Mouse (Mus musculus): ENCODE measurements around the gene Ap2b1. TPM values are rescaled to one million over a fixed set of nuclear protein-coding genes. Genes with fewer than 3 reads are reported as not detected.
A peak's percentile ranks its signal among the peaks of the same experiment; 100 is the strongest.

Ap2b1 gene
- polyA plus RNA-seq, 1 experiment from 2014 or later, result 135 TPM

DNA sequence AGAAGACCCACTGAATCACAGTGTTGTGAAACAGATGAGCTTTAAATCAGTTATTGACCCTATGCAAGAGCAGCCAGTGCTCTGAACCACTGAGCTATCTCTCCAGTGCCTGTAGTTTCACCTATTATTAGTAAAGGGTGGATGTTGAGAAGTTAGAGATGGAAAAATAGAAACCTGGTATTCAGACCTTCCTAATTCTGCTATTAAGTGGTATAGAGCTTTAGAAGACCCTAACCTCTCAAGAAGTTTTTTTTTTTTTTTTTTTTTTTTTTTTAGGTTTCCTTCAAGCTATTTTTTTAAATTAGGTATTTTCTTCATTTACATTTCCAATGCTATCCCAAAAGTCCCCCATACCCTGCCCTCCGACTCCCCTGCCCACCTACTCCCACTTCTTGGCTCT lies 5.6 kb upstream of the Ap2b1 start:
- H3K36me3 ChIP-seq (ENCODE audit: control insufficient read depth, insufficient read depth, low read length), result no peaks in the 10 kb centered on the region; the same call in 1 of the 2 replicates
- H3K4me2 ChIP-seq (ENCODE audit: low read length), result peak overlapping the region; percentile 82
- no peak overlapping the region for H3K9ac ChIP-seq (ENCODE audit: low read depth, low read length)
- H3K9me3 ChIP-seq (replicated peaks; ENCODE audit: control insufficient read depth, low read length, poor library complexity, severe bottlenecking), result no peaks in the 10 kb centered on the region
- peak overlapping the region; percentile 17; the same call in 1 of the 2 replicates for H3K4me3 ChIP-seq (ENCODE audit: low read depth, low read length)
- H3K27me3 ChIP-seq (ENCODE audit: control insufficient read depth, insufficient read depth, low read depth, low read length), result no peaks in the 10 kb centered on the region
- H3K4me1 ChIP-seq (ENCODE audit: control insufficient read depth, insufficient read depth, low read length), result peaks cover 43% of the 10 kb centered on the region
- WGBS, result 90% methylated on average over 1 of the region's 1 CpGs
- ATAC-seq, result no peak
- H3K27ac ChIP-seq (ENCODE audit: low read length), result no peak overlapping the region

DNA sequence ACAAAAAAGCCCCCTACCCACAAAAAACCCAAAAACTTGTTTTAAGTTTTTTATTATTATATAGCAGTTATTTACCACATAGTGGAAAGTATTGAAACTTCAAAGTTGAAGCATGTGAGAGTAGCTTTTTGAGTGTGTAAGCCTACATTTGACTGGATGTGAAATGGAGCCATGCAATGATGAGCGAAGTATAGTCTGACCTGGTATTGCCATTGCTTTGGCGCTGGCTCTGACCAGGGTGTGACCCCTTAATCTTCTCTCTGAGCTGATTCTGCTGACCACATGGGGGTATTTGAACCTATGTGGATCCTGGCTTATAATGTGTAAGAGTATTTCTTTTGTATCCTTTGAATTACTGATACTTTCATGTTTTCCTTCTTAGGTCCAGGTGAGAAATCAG lies 4.7 kb upstream of the Ap2b1 start:
- Histone ChIP-seq H3K36me3 (ENCODE audit: control insufficient read depth, insufficient read depth, low read length) (no peaks in the 10 kb centered on the region; the same call in 1 of the 2 replicates), H3K9me3 (replicated peaks; ENCODE audit: control insufficient read depth, low read length, poor library complexity, severe bottlenecking) (no peaks in the 10 kb centered on the region), H3K4me2 (ENCODE audit: low read length) (no peak overlapping the region), H3K4me1 (ENCODE audit: control insufficient read depth, insufficient read depth, low read length) (peaks cover 44% of the 10 kb centered on the region), H3K27me3 (ENCODE audit: control insufficient read depth, insufficient read depth, low read depth, low read length) (no peaks in the 10 kb centered on the region), H3K9ac (ENCODE audit: low read depth, low read length) (no peak overlapping the region), H3K27ac (ENCODE audit: low read length) (no peak overlapping the region), H3K4me3 (ENCODE audit: low read depth, low read length) (no peak overlapping the region)
- no peak for ATAC-seq
- WGBS, result 82% methylated on average over 2 of the region's 2 CpGs

DNA sequence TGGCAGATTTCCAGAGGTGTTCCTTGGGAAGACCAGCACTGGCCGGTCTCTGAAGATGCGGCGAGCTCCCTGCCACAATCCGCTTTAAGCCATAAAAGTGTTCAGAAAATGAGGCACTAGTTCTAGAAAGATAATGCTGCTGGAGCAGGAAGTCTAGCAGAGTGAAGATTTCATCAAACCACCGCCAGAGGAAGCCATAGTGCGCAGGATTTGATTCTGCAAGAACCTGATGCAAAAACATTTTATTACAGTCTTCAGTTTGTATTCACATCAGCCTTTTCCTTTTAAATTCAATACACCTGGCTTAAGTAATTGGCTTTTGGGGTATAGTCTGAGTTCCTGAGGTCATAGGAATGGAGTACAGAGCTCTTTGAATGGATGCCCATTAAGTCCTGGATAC lies 1.0 kb upstream of the Ap2b1 start:
- peak overlapping the region; percentile 96 for H3K9ac ChIP-seq (ENCODE audit: low read depth, low read length)
- H3K4me2 ChIP-seq (ENCODE audit: low read length), result peak overlapping the region; percentile 87
- H3K27ac ChIP-seq (ENCODE audit: low read length), result peak overlapping the region; percentile 92
- H3K4me3 ChIP-seq (ENCODE audit: low read depth, low read length), result peak overlapping the region; percentile 81
- H3K9me3 ChIP-seq (replicated peaks; ENCODE audit: control insufficient read depth, low read length, poor library complexity, severe bottlenecking), result no peaks in the 10 kb centered on the region
- H3K4me1 ChIP-seq (ENCODE audit: control insufficient read depth, insufficient read depth, low read length), result peaks cover 41% of the 10 kb centered on the region
- ATAC-seq, result no peak
- H3K36me3 ChIP-seq (ENCODE audit: control insufficient read depth, insufficient read depth, low read length), result no peaks in the 10 kb centered on the region; the same call in 1 of the 2 replicates
- no peaks in the 10 kb centered on the region for H3K27me3 ChIP-seq (ENCODE audit: control insufficient read depth, insufficient read depth, low read depth, low read length)
- WGBS, result 79% methylated on average over 6 of the region's 6 CpGs

DNA sequence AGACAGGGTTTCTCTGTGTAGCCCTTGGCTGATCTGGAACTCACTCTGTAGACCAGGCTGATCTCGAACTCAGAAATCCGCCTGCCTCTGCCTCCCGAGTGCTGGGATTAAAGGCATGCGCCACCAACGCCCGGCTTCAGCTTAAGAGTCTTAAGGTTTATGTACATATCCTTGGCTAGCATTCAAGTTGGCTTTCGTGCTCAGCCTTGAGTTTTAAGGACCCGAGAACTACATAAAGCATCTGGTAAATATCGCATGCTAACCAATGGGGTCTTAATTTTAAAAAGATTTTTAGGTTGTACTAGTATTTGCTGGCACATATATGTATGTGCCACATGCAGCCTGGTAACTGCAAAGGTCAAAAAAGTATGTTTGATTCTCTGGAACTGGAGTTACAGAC lies 900 bp downstream of the Ap2b1 start:
- peaks cover 42% of the 10 kb centered on the region for H3K4me1 ChIP-seq (ENCODE audit: control insufficient read depth, insufficient read depth, low read length)
- no peak overlapping the region for H3K4me2 ChIP-seq (ENCODE audit: low read length)
- H3K4me3 ChIP-seq (ENCODE audit: low read depth, low read length), result no peak overlapping the region
- ATAC-seq, result no peak
- H3K36me3 ChIP-seq (ENCODE audit: control insufficient read depth, insufficient read depth, low read length), result no peaks in the 10 kb centered on the region; the same call in 1 of the 2 replicates
- H3K27me3 ChIP-seq (ENCODE audit: control insufficient read depth, insufficient read depth, low read depth, low read length), result no peaks in the 10 kb centered on the region
- H3K9me3 ChIP-seq (replicated peaks; ENCODE audit: control insufficient read depth, low read length, poor library complexity, severe bottlenecking), result no peaks in the 10 kb centered on the region
- no peak overlapping the region for H3K9ac ChIP-seq (ENCODE audit: low read depth, low read length)
- H3K27ac ChIP-seq (ENCODE audit: low read length), result no peak overlapping the region
- 95% methylated on average over 9 of the region's 9 CpGs for WGBS

DNA sequence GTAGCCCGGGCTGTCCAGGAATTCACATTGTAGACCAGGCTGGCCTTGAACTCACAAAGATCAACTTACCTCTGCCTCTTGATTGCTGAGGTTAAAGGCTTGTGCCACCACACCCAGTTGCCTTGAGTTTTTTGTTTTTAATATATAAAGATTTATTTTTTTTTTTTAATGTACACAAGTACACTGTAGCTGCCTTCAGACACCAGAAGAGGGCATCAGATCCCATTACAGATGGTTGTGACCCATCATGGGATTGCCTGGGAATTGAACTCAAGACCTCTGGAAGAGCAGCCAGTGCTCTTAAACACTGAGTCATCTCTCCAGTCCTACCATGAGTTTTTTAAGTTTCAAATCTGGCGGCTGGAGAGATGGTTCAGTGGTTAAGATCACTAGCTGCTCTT lies 2.6 kb downstream of the Ap2b1 start:
- H3K4me2 ChIP-seq (ENCODE audit: low read length), result no peak overlapping the region

DNA sequence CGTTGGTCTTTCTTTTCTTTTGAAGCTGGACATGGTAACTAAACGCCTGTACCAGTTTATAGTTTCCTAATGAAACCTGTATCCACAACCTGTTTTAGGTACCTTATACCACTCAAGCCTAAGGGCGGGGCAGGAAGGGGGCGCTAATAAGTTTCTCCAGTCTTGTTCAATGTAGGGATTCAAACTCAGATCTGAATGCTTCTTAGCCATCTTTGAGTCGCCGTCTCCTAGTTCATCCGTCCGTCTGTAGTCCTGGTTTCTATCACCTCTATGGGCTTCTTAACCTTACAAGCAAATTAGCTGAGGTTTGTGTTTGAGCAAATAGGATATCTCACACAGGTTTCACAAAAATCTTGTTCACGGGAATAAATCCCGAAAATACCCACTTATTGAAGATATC lies 3.3 kb downstream of the Ap2b1 start:
- Histone ChIP-seq H3K4me2 (ENCODE audit: low read length) (peak overlapping the region; percentile 65), H3K4me3 (ENCODE audit: low read depth, low read length) (peak overlapping the region; percentile 55), H3K27me3 (ENCODE audit: control insufficient read depth, insufficient read depth, low read depth, low read length) (no peaks in the 10 kb centered on the region), H3K4me1 (ENCODE audit: control insufficient read depth, insufficient read depth, low read length) (peaks cover 44% of the 10 kb centered on the region), H3K36me3 (ENCODE audit: control insufficient read depth, insufficient read depth, low read length) (no peaks in the 10 kb centered on the region), H3K27ac (ENCODE audit: low read length) (peak overlapping the region; percentile 94), H3K9me3 (replicated peaks; ENCODE audit: control insufficient read depth, low read length, poor library complexity, severe bottlenecking) (no peaks in the 10 kb centered on the region), H3K9ac (ENCODE audit: low read depth, low read length) (peak overlapping the region; percentile 81; the same call in 1 of the 2 replicates)
- WGBS, result 8% methylated on average over 10 of the region's 10 CpGs
- ATAC-seq, result no peak

More for the DNA sequence above, 2.6 kb downstream of the Ap2b1 start:
- Histone ChIP-seq H3K4me3 (ENCODE audit: low read depth, low read length) (no peak overlapping the region), H3K27ac (ENCODE audit: low read length) (no peak overlapping the region), H3K4me1 (ENCODE audit: control insufficient read depth, insufficient read depth, low read length) (peaks cover 49% of the 10 kb centered on the region), H3K27me3 (ENCODE audit: control insufficient read depth, insufficient read depth, low read depth, low read length) (no peaks in the 10 kb centered on the region), H3K36me3 (ENCODE audit: control insufficient read depth, insufficient read depth, low read length) (no peaks in the 10 kb centered on the region), H3K9ac (ENCODE audit: low read depth, low read length) (no peak overlapping the region), H3K9me3 (replicated peaks; ENCODE audit: control insufficient read depth, low read length, poor library complexity, severe bottlenecking) (no peaks in the 10 kb centered on the region)
- 63% methylated on average over 2 of the region's 2 CpGs for WGBS
- ATAC-seq, result no peak

DNA sequence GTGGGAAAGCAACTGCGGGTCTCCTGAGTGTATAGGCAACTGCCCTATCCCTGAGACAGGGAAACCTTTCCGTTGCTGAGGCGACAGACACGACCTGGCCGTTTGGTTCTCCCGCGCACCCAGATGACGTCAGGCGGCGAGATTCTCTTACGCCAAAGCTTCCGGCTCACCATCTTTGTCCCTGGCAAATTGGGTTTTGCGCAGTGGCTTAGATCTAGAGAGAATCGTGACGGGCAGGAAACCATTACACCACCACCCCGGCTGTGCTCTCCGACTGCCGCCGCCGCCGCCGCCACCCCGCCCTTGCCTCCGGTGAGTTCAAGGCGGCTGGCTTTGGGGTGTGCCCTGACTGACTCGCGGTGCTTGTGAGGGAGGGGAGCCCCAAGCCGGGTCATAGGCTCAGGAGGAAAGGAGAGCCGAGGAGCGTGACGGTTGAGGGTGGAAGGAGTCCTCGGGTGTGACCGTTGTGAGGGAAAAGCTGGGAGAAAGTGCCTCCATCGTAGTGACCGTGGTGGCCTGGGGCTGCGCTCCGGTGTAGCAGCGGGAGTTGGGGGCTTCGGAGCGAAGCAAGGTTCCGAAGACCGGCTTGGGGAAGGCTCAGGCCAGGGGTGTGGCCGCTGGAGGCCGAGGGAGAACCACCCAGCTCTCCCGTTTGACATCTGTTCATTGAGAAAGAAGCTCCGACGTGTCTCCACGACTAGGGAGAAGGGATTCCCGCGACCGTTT lies 3.9 kb downstream of the Ap2b1 start, which contains the start of gene Pex12:
Gene Pex12 (minus strand): TSS at position 61 of the 726 bp plus-strand sequence.
- H3K4me1 ChIP-seq (ENCODE audit: control insufficient read depth, insufficient read depth, low read length), result peaks cover 41% of the 10 kb centered on the region
- peak within 1 kb of the TSS; percentile 81 for H3K9ac ChIP-seq (ENCODE audit: low read depth, low read length)
- H3K36me3 ChIP-seq (ENCODE audit: control insufficient read depth, insufficient read depth, low read length), result no peaks in the 10 kb centered on the region
- no peaks in the 10 kb centered on the region for H3K9me3 ChIP-seq (replicated peaks; ENCODE audit: control insufficient read depth, low read length, poor library complexity, severe bottlenecking)
- peak within 1 kb of the TSS; percentile 55 for H3K4me3 ChIP-seq (ENCODE audit: low read depth, low read length)
- no peaks in the 10 kb centered on the region for H3K27me3 ChIP-seq (ENCODE audit: control insufficient read depth, insufficient read depth, low read depth, low read length)
- under 1% methylated on average over 51 of the region's 51 CpGs for WGBS
- peak within 1 kb of the TSS; percentile 94 for H3K27ac ChIP-seq (ENCODE audit: low read length)
- ATAC-seq, result peak; percentile 82
- peak within 1 kb of the TSS; percentile 65 for H3K4me2 ChIP-seq (ENCODE audit: low read length)

DNA sequence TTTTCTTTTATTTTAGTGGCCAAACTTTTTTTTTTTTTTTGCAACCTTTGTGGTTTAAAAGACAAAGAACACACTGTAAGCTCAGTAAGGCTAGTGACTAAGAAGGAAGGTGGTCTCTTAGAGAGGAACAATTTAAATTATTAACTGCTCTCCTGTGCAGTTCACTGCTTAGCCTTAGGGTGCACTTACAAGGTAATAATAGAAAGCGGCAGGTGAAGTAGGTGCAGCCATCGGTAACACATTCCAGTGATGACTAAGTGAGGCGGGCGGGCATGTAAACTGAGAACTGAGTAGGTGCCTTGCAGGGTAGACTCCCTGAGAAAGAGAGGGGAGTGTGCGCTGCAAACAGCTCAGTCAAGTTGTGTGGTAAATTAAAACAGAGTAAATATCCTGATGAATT lies 4.9 kb downstream of the Ap2b1 start:
- Histone ChIP-seq H3K9me3 (replicated peaks; ENCODE audit: control insufficient read depth, low read length, poor library complexity, severe bottlenecking) (no peaks in the 10 kb centered on the region), H3K27ac (ENCODE audit: low read length) (no peak overlapping the region), H3K27me3 (ENCODE audit: control insufficient read depth, insufficient read depth, low read depth, low read length) (no peaks in the 10 kb centered on the region), H3K9ac (ENCODE audit: low read depth, low read length) (peak overlapping the region; percentile 57; the same call in 1 of the 2 replicates), H3K4me2 (ENCODE audit: low read length) (peak overlapping the region; percentile 65), H3K4me3 (ENCODE audit: low read depth, low read length) (peak overlapping the region; percentile 55), H3K36me3 (ENCODE audit: control insufficient read depth, insufficient read depth, low read length) (no peaks in the 10 kb centered on the region), H3K4me1 (ENCODE audit: control insufficient read depth, insufficient read depth, low read length) (peaks cover 36% of the 10 kb centered on the region)
- 68% methylated on average over 5 of the region's 5 CpGs for WGBS
- ATAC-seq, result no peak

DNA sequence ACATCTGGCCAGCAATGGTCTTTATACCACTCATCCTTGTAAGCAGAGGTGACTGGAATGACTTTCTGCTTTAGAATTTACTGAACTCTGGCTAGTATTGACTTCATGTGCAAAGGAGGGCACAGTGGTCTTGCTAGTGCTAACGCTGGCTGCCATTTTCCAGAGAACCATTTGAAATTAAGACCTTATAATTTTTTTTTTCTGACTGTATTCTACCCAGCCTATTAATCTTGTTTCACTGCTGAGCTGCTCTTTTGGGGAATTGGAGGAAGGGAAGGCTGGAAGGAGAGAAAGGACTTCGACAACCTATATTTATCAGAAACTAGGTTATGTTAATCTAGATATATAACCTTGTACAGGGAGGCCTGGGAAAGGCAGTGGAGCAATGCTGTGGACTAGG lies 5.7 kb downstream of the Ap2b1 start:
- ATAC-seq, result no peak
- Histone ChIP-seq H3K36me3 (ENCODE audit: control insufficient read depth, insufficient read depth, low read length) (no peaks in the 10 kb centered on the region), H3K9me3 (replicated peaks; ENCODE audit: control insufficient read depth, low read length, poor library complexity, severe bottlenecking) (no peaks in the 10 kb centered on the region), H3K4me2 (ENCODE audit: low read length) (peak overlapping the region; percentile 65), H3K4me1 (ENCODE audit: control insufficient read depth, insufficient read depth, low read length) (peaks cover 36% of the 10 kb centered on the region), H3K9ac (ENCODE audit: low read depth, low read length) (no peak overlapping the region), H3K4me3 (ENCODE audit: low read depth, low read length) (no peak overlapping the region), H3K27ac (ENCODE audit: low read length) (no peak overlapping the region), H3K27me3 (ENCODE audit: control insufficient read depth, insufficient read depth, low read depth, low read length) (no peaks in the 10 kb centered on the region)
- 92% methylated on average over 2 of the region's 2 CpGs for WGBS

All from midbrain, embryonic 16.5 days (tissue).